Mouse (Mus musculus): Measurements from ENCODE around the gene Tmem267. TPM values are rescaled to one million over a fixed set of nuclear protein-coding genes. Genes with fewer than 3 reads are reported as not detected.
"Not testable (repeated sequence)": the region's sequence is repeated elsewhere in the genome, so short reads cannot be mapped to it uniquely, and the experiment has no call there.

The Tmem267 gene
- total RNA-seq, 2 experiments from 2014 or later = 6.0 to 11.7 TPM

GRCm38 (mm10) chr13:119604322-119604721 is 116.5 kb downstream of the Tmem267 start:
- DNase-seq (ENCODE audit: low spot score in 2 of 2) = not testable (repeated sequence)

- DNase-seq (ENCODE audit: low spot score in 2 of 2) = no peak
Observed at GRCm38 (mm10) chr13:119618841-119619240, 131.0 kb downstream of the Tmem267 start.

- DNase-seq (ENCODE audit: low spot score in 2 of 2) = no peak
Observed at GRCm38 (mm10) chr13:119619735-119620134, 131.9 kb downstream of the Tmem267 start.

- no peak for DNase-seq (ENCODE audit: low spot score in 2 of 2)
Observed at GRCm38 (mm10) chr13:119623634-119624033, 135.8 kb downstream of the Tmem267 start, which contains the start of gene Ccl28. Gene Ccl28, plus strand, starts transcription at chr13:119623819.

GRCm38 (mm10) chr13:119625952-119626351 is 138.1 kb downstream of the Tmem267 start:
- DNase-seq (ENCODE audit: low spot score in 2 of 2) = peak in 1 of 2 experiments; percentile 15

- peak; percentile 40 to 84 for DNase-seq (ENCODE audit: low spot score in 2 of 2)
Observed at GRCm38 (mm10) chr13:119631482-119632155, 143.8 kb downstream of the Tmem267 start.

- no peak for DNase-seq (ENCODE audit: low spot score in 2 of 2)
Observed at GRCm38 (mm10) chr13:119632156-119632548, 144.3 kb downstream of the Tmem267 start.

GRCm38 (mm10) chr13:119635496-119635895 is 147.7 kb downstream of the Tmem267 start:
- DNase-seq (ENCODE audit: low spot score in 2 of 2) = no peak

- DNase-seq (ENCODE audit: low spot score in 2 of 2) = no peak
Observed at GRCm38 (mm10) chr13:119637837-119638236, 150.0 kb downstream of the Tmem267 start.

- DNase-seq (ENCODE audit: low spot score in 2 of 2) = no peak
Observed at GRCm38 (mm10) chr13:119638449-119638848, 150.6 kb downstream of the Tmem267 start.

- DNase-seq (ENCODE audit: low spot score in 2 of 2) = no peak
Observed at GRCm38 (mm10) chr13:119639302-119639701, 151.5 kb downstream of the Tmem267 start.

- DNase-seq (ENCODE audit: low spot score in 2 of 2) = no peak
Observed at GRCm38 (mm10) chr13:119640504-119640903, 152.7 kb downstream of the Tmem267 start.

- no peak for DNase-seq (ENCODE audit: low spot score in 2 of 2)
Observed at GRCm38 (mm10) chr13:119641145-119641544, 153.3 kb downstream of the Tmem267 start.

GRCm38 (mm10) chr13:119644769-119645168 is 156.9 kb downstream of the Tmem267 start:
- no peak for DNase-seq (ENCODE audit: low spot score in 2 of 2)

- DNase-seq (ENCODE audit: low spot score in 2 of 2) = no peak
Observed at GRCm38 (mm10) chr13:119646511-119646910, 158.7 kb downstream of the Tmem267 start.

GRCm38 (mm10) chr13:119648891-119649698 is 161.3 kb downstream of the Tmem267 start:
- DNase-seq (ENCODE audit: low spot score in 2 of 2) = no peak

GRCm38 (mm10) chr13:119649699-119650046 is 161.8 kb downstream of the Tmem267 start:
- DNase-seq (ENCODE audit: low spot score in 2 of 2) = no peak

GRCm38 (mm10) chr13:119654734-119655133 is 166.9 kb downstream of the Tmem267 start:
- DNase-seq (ENCODE audit: low spot score in 2 of 2) = no peak

- DNase-seq (ENCODE audit: low spot score in 2 of 2) = no peak
Observed at GRCm38 (mm10) chr13:119656246-119656645, 168.4 kb downstream of the Tmem267 start.

GRCm38 (mm10) chr13:119656846-119657416 is 169.1 kb downstream of the Tmem267 start:
- no peak for DNase-seq (ENCODE audit: low spot score in 2 of 2)

Measured in gastrocnemius, postnatal 4 days (tissue).